Mouse (Mus musculus) liver, embryonic 15.5 days (tissue): ENCODE measurements around the gene Polr3g. TPM values are rescaled to one million over a fixed set of nuclear protein-coding genes. Genes with fewer than 3 reads are reported as not detected.
"Not testable (repeated sequence)": the region's sequence is repeated elsewhere in the genome, so short reads cannot be mapped to it uniquely, and the experiment has no call there.

Source experiments
- ATAC-seq: fragments of 200-750 bp; cut with Nextera tagmentation; 2 replicates; pipeline ENCODE4 v1.8.0; 2017; ENCODE audit warnings: moderate number of reproducible peaks, mild to moderate bottlenecking, moderate library complexity; ENCODE audit not compliant: insufficient read depth
- H3K27ac ChIP-seq: fragments of 300-500 bp; sonication (generic); replicated peaks from 2 replicates; pipeline ENCODE4 v1.5.1; 2015; ENCODE audit warnings: mild to moderate bottlenecking, inconsistent platforms
- H3K27me3 ChIP-seq: fragments of 300-500 bp; sonication (generic); 2 replicates; pipeline ENCODE4 v1.6.1; 2015; ENCODE audit warnings: mild to moderate bottlenecking, inconsistent platforms
- H3K36me3 ChIP-seq: fragments of 300-500 bp; sonication (generic); replicated peaks from 2 replicates; pipeline ENCODE4 v1.6.1; 2015; ENCODE audit warnings: moderate library complexity, mild to moderate bottlenecking, inconsistent platforms
- H3K4me1 ChIP-seq: fragments of 300-500 bp; sonication (generic); replicated peaks from 2 replicates; pipeline ENCODE4 v1.6.1; 2015; ENCODE audit warnings: inconsistent platforms
- H3K4me2 ChIP-seq: fragments of 300-500 bp; sonication (generic); 2 replicates; pipeline ENCODE4 v1.6.1; 2015; ENCODE audit warnings: moderate library complexity, mild to moderate bottlenecking, inconsistent platforms
- H3K4me3 ChIP-seq: fragments of 300-500 bp; sonication (generic); replicated peaks from 2 replicates; pipeline ENCODE4 v1.5.1; 2015; ENCODE audit warnings: mild to moderate bottlenecking, inconsistent platforms
- H3K9ac ChIP-seq: fragments of 300-500 bp; sonication (generic); 2 replicates; pipeline ENCODE4 v1.6.1; 2015; ENCODE audit warnings: moderate library complexity, mild to moderate bottlenecking, inconsistent platforms
- H3K9me3 ChIP-seq: fragments of 300-500 bp; sonication (generic); replicated peaks from 2 replicates; pipeline ENCODE4 v1.6.1; 2016; ENCODE audit warnings: inconsistent platforms
- WGBS: fragments of 180-500 bp; shearing (Covaris S2); methylation state at CpG from one replicate; pipeline ENCODE4 v1.1.7; 2015; ENCODE audit warnings: mixed read lengths; ENCODE audit not compliant: insufficient replicate concordance; 5-methylcytosine and 5-hydroxymethylcytosine counted together
- polyA plus RNA-seq: library from polyadenylated mRNA; unstranded; fragments of >200 nt; fragmentation: Nextera tagmentation; extraction: Ambion mirVana; gene quantifications from 2 replicates; pipeline ENCODE4 v1.2.1, GENCODE M21; 2015

The Polr3g gene
- polyA plus RNA-seq, 1 experiment from 2014 or later = 10.0 TPM

DNA sequence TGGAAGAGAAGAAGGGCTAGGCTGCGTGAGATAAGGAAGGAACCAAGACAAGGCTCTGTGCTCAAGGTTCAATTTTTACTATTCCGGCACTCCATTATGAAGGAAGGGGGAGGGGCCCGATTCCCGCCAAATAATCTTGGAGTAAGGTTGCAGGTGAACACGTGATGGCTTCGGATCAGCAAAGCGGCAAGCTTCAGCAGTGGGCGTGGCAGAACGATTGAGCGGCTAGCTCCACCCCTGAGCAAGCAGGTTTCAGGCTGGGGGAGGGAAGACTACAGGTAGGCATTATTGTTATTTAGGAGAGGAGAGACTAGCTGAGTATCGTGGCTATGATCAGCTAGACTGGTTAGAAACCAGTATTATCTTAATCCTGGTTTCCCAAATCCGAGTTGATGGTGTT, 17.3 kb upstream of the Polr3g start:
- H3K9ac ChIP-seq, H3K9me3 ChIP-seq, H3K27me3 ChIP-seq, H3K4me2 ChIP-seq, H3K36me3 ChIP-seq, H3K27ac ChIP-seq, ATAC-seq, H3K4me3 ChIP-seq: not testable (repeated sequence)
- 63% methylated on average over 12 of the region's 12 CpGs for WGBS
- H3K4me1 ChIP-seq = peaks cover 13% of the 10 kb centered on the region

DNA sequence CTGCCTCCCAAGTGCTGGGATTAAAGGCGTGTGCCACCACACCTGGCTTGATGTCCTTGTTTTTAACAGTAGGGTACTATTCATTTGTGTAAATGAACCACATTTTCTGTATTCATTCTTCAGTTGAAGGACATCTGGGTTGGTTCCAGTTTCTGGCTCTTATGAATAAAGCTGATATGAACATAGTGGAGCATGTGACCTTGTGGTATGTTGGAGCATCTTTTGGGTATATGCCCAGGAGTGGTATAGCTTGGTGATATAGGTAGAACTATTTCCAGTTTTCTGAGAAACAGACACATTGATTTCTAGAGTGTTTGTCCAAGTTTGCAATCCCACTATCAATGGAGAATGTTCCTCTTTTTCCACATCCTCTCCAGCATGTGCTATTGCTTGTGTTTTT, 3.1 kb upstream of the Polr3g start:
- ATAC-seq = no peak
- peaks cover 37% of the 10 kb centered on the region for H3K4me1 ChIP-seq
- 72% methylated on average over 1 of the region's 1 CpGs for WGBS
- H3K9me3 ChIP-seq = no peaks in the 10 kb centered on the region
- H3K27me3 ChIP-seq = no peaks in the 10 kb centered on the region
- H3K4me3 ChIP-seq = no peak overlapping the region
- no peak overlapping the region for H3K27ac ChIP-seq
- no peak overlapping the region for H3K4me2 ChIP-seq
- H3K36me3 ChIP-seq = no peaks in the 10 kb centered on the region
- no peak overlapping the region for H3K9ac ChIP-seq

DNA sequence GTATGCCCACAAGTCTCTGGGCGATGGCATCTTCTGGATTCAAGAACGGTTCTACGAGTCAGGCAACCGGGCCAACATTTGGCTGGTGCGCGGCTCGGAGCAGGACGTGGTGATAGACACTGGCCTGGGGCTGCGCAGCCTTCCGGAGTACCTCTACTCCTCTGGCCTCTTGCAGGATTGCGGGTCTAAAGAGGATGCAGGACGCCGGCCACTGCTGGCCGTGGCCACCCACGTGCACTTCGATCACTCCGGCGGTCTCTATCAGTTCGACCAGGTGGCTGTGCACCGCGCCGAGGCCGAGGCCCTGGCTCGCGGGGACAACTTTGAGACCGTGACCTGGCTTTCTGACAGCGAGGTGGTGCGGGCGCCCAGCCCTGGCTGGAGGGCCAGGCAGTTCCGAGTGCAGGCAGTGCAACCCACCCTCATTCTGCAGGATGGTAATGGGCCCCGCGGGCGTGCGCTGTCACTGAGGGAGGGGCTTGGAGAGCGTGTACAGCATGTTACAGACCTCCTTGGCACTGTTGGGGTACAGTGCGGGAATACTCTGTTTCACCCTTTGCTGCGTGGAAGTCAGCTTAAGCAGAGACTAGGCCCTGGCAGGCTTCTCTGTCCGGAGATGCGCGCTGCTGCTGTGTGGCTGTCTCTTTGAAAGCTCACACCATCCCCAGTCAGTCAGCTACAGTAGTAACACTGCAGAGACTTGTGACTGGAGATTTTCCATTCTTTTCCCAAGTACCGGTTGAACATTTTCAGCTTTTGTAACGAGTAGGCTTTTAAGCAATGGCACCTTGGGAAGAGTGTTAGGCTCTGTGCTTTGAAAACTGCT, 946 bp upstream of the Polr3g start:
- Histone ChIP-seq H3K4me1 (peaks cover 43% of the 10 kb centered on the region), H3K27ac (peak overlapping the region; percentile 93), H3K27me3 (no peaks in the 10 kb centered on the region), H3K9ac (peak overlapping the region; percentile 70), H3K4me3 (peak overlapping the region; percentile 87), H3K9me3 (no peaks in the 10 kb centered on the region), H3K4me2 (peak overlapping the region; percentile 99), H3K36me3 (no peaks in the 10 kb centered on the region)
- WGBS = 2% methylated on average over 42 of the region's 42 CpGs
- peak; percentile 26 for ATAC-seq

DNA sequence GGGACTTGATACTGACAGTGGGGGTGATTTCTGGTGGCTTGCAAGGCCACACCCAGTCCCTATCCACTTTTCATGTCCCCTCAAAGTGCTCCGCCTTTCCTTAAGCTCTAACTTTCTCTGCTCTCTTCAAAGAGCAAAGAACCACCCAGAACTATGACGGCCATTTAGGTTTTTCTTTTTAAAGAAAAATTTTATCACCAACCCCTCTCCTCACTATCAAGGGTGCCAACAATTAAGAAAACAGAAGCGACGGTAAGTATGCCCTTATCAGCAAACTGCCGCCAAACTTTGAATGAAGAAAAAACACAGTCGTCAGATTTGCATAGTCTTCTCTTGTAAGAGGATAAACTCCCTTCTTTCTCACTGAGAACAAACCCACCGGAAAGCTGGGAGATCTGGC, 547 bp downstream of the Polr3g start:
- Histone ChIP-seq H3K27me3 (no peaks in the 10 kb centered on the region), H3K27ac (peak overlapping the region; percentile 93), H3K4me1 (peaks cover 48% of the 10 kb centered on the region), H3K36me3 (no peaks in the 10 kb centered on the region), H3K4me3 (peak overlapping the region; percentile 87), H3K9ac (peak overlapping the region; percentile 70), H3K9me3 (no peaks in the 10 kb centered on the region), H3K4me2 (peak overlapping the region; percentile 99)
- WGBS = under 1% methylated on average over 7 of the region's 7 CpGs
- no peak for ATAC-seq

DNA sequence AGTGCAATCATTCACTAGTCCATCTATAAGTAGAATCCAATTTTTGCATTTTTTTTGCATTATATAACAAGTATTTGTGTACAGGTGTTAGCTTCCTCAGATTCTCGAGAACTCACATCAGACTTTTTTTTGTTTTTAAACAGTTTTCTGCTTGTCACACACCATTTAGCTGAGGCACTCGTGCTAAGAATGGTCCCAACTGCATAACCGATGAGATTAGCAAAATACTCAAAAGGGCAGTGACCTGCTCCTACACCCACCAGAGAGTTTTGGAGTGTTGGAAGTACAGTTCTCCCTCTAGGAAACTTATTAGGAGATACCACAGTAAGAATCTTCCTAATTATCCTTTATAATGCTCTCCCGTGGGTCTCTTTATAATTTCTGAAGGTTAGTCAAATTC, 1.0 kb downstream of the Polr3g start:
- ATAC-seq = no peak
- Histone ChIP-seq H3K36me3 (no peaks in the 10 kb centered on the region), H3K4me1 (peaks cover 48% of the 10 kb centered on the region), H3K27ac (peak overlapping the region; percentile 93), H3K4me2 (peak overlapping the region; percentile 99), H3K9me3 (no peaks in the 10 kb centered on the region), H3K27me3 (no peaks in the 10 kb centered on the region), H3K9ac (peak overlapping the region; percentile 70), H3K4me3 (peak overlapping the region; percentile 87)
- WGBS = 16% methylated on average over 4 of the region's 4 CpGs

DNA sequence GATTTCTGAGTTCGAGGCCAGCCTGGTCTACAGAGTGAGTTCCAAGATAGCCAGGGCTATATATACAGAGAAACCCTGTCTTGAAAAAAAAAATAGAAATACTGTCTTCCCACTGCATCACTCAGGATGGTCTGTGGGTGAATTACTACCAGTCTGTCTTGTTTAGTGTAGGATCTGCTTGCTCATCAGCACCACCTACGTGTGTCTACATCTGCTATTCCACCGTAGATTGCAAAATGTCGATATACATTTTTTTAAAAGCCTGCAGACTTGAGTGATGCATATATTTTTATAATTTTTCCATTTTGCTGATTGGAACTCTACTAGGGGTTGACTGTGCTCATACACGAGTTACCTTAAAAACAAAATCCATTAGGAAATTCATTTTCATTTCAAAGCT, 4.5 kb downstream of the Polr3g start:
- 81% methylated on average over 5 of the region's 5 CpGs for WGBS
- Histone ChIP-seq H3K4me3 (no peak overlapping the region), H3K9ac (no peak overlapping the region), H3K27ac (no peak overlapping the region), H3K9me3 (no peaks in the 10 kb centered on the region), H3K4me1 (peaks cover 30% of the 10 kb centered on the region), H3K36me3 (no peaks in the 10 kb centered on the region), H3K4me2 (no peak overlapping the region), H3K27me3 (no peaks in the 10 kb centered on the region)
- ATAC-seq = no peak

DNA sequence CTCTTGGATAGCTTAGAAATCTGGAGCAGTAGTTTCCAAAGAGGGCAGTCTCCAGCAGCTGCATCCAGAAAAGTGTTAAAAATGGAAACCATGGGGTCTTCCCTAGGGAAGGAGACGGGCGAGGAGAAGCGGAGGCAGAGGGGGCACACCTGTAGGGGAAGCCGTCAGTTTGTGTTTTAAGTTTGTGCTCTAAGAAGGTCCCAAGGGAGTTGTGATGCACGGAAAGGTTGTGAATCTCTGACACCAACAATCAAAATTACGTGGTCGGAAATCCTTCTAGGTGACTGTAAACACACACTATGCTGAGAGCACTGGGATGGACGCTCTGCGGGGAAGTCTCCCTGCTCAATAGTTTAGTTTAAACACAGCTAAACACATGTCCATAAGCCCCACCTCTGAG, 7.2 kb downstream of the Polr3g start:
- 0 out of 2 replicates have a peak, but pooled peaks cover 3% of the 10 kb centered on the region for H3K36me3 ChIP-seq
- no peak overlapping the region for H3K4me2 ChIP-seq
- no peaks in the 10 kb centered on the region for H3K9me3 ChIP-seq
- no peak overlapping the region for H3K9ac ChIP-seq
- H3K27ac ChIP-seq = no peak overlapping the region
- H3K4me3 ChIP-seq = no peak overlapping the region
- H3K27me3 ChIP-seq = no peaks in the 10 kb centered on the region
- 84% methylated on average over 9 of the region's 9 CpGs for WGBS
- peaks cover 21% of the 10 kb centered on the region; the same call in 1 of the 2 replicates for H3K4me1 ChIP-seq
- ATAC-seq = no peak

DNA sequence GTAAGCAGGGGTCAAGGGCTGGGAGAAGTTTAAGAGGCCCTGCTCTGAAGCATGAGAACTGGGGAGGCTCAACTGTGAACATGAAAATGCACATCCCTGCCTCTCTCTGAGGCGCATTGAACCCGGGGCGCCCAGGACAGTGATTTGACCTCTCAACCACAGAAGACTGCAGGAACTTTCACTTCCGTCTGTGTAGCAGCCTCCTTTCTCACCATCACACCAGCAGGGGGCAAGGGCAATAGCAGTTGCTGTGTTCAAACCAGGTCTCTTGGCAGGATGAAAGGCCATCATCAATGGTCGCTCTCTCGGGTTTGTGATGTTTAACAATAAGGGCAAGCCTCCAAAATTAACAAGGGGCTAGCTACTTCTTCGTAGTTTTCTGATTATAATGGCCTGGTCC, 7.7 kb downstream of the Polr3g start:
- Histone ChIP-seq H3K27ac (no peak overlapping the region), H3K36me3 (peaks cover 7% of the 10 kb centered on the region; the same call in 1 of the 2 replicates), H3K27me3 (no peaks in the 10 kb centered on the region), H3K9ac (no peak overlapping the region), H3K4me1 (peaks cover 21% of the 10 kb centered on the region; the same call in 1 of the 2 replicates), H3K9me3 (no peaks in the 10 kb centered on the region), H3K4me2 (no peak overlapping the region), H3K4me3 (no peak overlapping the region)
- ATAC-seq = no peak
- 77% methylated on average over 7 of the region's 7 CpGs for WGBS

DNA sequence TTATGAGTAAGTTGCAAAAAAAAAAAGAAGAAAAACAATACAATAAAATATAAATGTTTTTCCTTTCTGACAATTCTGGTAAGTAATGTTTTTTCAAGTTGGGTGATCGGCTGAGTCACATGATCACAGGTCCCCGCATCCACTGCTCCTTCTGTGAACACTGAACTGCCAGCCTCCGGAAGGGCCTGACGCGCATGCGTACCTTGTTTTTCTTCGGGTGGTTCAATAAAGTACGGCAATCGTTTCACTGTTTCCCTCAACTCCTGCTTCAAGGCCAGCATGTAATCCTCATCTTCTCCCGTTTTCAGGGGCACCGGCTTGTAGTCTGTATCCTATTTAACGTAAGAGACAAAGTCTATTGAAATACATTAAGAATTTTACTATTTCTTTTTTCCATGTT, 16.4 kb downstream of the Polr3g start:
- no peaks in the 10 kb centered on the region for H3K9me3 ChIP-seq
- H3K9ac ChIP-seq = no peak overlapping the region
- no peaks in the 10 kb centered on the region for H3K27me3 ChIP-seq
- H3K36me3 ChIP-seq = peaks cover 20% of the 10 kb centered on the region
- H3K4me2 ChIP-seq = no peak overlapping the region
- H3K27ac ChIP-seq = no peak overlapping the region
- WGBS = 88% methylated on average over 12 of the region's 12 CpGs
- no peak for ATAC-seq
- no peak overlapping the region for H3K4me3 ChIP-seq
- H3K4me1 ChIP-seq = peaks cover 28% of the 10 kb centered on the region

DNA sequence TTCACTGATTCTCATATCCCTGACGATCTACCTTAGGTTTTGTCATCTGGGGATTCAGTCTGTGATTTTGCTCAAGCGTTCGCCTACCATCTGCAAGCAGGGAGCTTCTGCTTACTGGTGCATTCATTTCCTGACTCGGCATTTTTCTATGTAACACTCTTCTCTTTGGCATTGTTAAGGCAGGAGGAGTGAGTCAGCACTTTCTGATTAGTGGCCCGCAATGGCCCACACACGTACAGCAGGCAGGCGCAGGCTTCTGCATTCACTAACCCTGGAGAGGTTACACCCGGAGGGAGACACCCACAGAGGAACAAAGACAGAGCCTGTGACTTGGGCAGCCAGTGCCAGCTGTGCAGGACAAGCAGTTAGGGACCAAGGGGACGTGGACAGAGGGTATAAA, 19.2 kb downstream of the Polr3g start:
- peak overlapping the region; percentile 67 for H3K27ac ChIP-seq
- no peak overlapping the region for H3K4me3 ChIP-seq
- H3K9me3 ChIP-seq = no peaks in the 10 kb centered on the region
- H3K4me2 ChIP-seq = peak overlapping the region; percentile 41
- H3K27me3 ChIP-seq = no peaks in the 10 kb centered on the region
- WGBS = 25% methylated on average over 9 of the region's 9 CpGs
- peak; percentile 83 for ATAC-seq
- peaks cover 6% of the 10 kb centered on the region for H3K36me3 ChIP-seq
- H3K9ac ChIP-seq = no peak overlapping the region
- peaks cover 28% of the 10 kb centered on the region for H3K4me1 ChIP-seq

DNA sequence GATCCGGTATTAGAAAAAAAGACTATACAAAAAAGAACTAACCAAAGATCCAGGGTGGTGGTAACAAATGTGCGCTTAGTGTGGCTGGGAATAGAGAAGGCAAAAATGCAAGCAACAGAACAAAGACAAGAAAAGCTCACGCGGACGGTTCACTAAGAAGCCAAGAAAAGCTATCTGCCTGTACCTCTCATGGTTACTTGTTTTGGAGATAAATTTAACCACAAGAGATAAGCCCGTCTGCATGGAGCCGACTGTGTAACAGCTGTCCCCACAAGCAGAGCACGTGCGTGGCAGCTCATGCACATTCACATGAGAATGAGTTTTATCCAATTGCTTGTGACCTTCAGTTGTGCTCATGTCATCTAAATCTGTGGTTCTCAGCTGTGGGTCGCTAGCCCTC, 20.3 kb downstream of the Polr3g start:
- ATAC-seq = peak; percentile 82
- peaks cover 11% of the 10 kb centered on the region for H3K36me3 ChIP-seq
- 16% methylated on average over 10 of the region's 10 CpGs for WGBS
- H3K27me3 ChIP-seq = no peaks in the 10 kb centered on the region
- peak overlapping the region; percentile 73 for H3K27ac ChIP-seq
- peak overlapping the region; percentile 12; the same call in 1 of the 2 replicates for H3K9ac ChIP-seq
- H3K4me1 ChIP-seq = peaks cover 28% of the 10 kb centered on the region
- H3K9me3 ChIP-seq = no peaks in the 10 kb centered on the region
- peak overlapping the region; percentile 55 for H3K4me2 ChIP-seq
- 0 out of 2 replicates have a peak overlapping the region, but pooled peaks have one; percentile 5 for H3K4me3 ChIP-seq
